Mouse (Mus musculus) lung, adult 2 months (tissue): ENCODE measurements around the gene Hspb9.

Source experiments
- CTCF ChIP-seq: fragments of 200-500 bp; IDR thresholded peaks from 2 replicates; pipeline ENCODE4 v1.5.1; 2011; ENCODE audit warnings: mild to moderate bottlenecking, low read length, control low read depth; ENCODE audit not compliant: insufficient read depth
- POLR2A ChIP-seq: fragments of 200-500 bp; IDR thresholded peaks from 2 replicates; pipeline ENCODE4 v1.6.1; 2011; ENCODE audit warnings: low read depth, mild to moderate bottlenecking, control low read depth, low read length, borderline replicate concordance; ENCODE audit errors: extremely low read depth

- TF ChIP-seq POLR2A (no peak), CTCF (no peak)
These were observed 6.7 kb downstream of the Hspb9 start for GRCm38 (mm10) chr11:100720345-100720744.
